Mouse (Mus musculus) G1E (cell line): ENCODE data around the gene Krt33b. TPM values are rescaled to one million over a fixed set of nuclear protein-coding genes. Genes with fewer than 3 reads are reported as not detected.
A peak's percentile ranks its signal among the peaks of the same experiment; 100 is the strongest.

ENCODE experiments used
- ATAC-seq: 2 replicates; pipeline ENCODE4 v1.8.0; 2016; ENCODE audit warnings: mild to moderate bottlenecking; ENCODE audit not compliant: insufficient number of reproducible peaks, poor library complexity, low FRiP score, severe bottlenecking; ENCODE audit errors: extremely low read depth
- DNase-seq: peaks from one replicate; pipeline ENCODE4 v3.0.0; 2012; ENCODE audit warnings: low spot score
- H3K27me3 ChIP-seq: 2 replicates; pipeline ENCODE4 v1.6.1; 2012; ENCODE audit warnings: mild to moderate bottlenecking, low read length, inconsistent platforms; ENCODE audit not compliant: insufficient read depth
- H3K36me3 ChIP-seq: replicated peaks from 2 replicates; pipeline ENCODE3; 2012; ENCODE audit warnings: mild to moderate bottlenecking, inconsistent platforms
- H3K4me1 ChIP-seq: 2 replicates; pipeline ENCODE4 v1.6.1; 2012; ENCODE audit warnings: low read depth, low read length, inconsistent platforms, mixed read lengths; ENCODE audit not compliant: insufficient read depth
- H3K4me3 ChIP-seq: 2 replicates; pipeline ENCODE4 v1.5.1; 2012; ENCODE audit warnings: low read depth, mild to moderate bottlenecking, inconsistent platforms, low read length, moderate library complexity, mixed read lengths
- H3K9me3 ChIP-seq: replicated peaks from 2 replicates; pipeline ENCODE4 v1.6.1; 2012; ENCODE audit warnings: inconsistent platforms
- CTCF ChIP-seq: IDR thresholded peaks from 2 replicates; pipeline ENCODE4 v1.5.1; 2012; ENCODE audit warnings: low read depth, low read length, inconsistent platforms, mixed read lengths
- GATA1 ChIP-seq: IDR thresholded peaks from 2 replicates; pipeline ENCODE4 v1.6.1; 2012; ENCODE audit warnings: borderline replicate concordance, low read length, inconsistent platforms, mixed read lengths
- GATA2 ChIP-seq: IDR thresholded peaks from 2 replicates; pipeline ENCODE4 v1.6.1; 2012; ENCODE audit warnings: low read depth, low read length, inconsistent platforms, borderline replicate concordance
- POLR2AphosphoS5 ChIP-seq: IDR thresholded peaks from 2 replicates; pipeline ENCODE4 v1.6.1; 2012; ENCODE audit warnings: low read depth, low read length, inconsistent platforms; ENCODE audit not compliant: insufficient replicate concordance
- TAL1 ChIP-seq: conservative IDR thresholded peaks from 2 replicates; pipeline ENCODE4 v1.6.1; 2012; ENCODE audit warnings: low read depth, low read length, inconsistent platforms, mixed read lengths
- polyA plus RNA-seq: library from polyadenylated mRNA; stranded (reverse); fragments of >175 nt; gene quantifications from 2 replicates; pipeline ENCODE4 v1.2.3, GENCODE M21; 2012
- total RNA-seq, 2 experiments: library from RNA; stranded (forward) in 1 of 2; stranded (reverse) in 1 of 2; fragments of 200-1000 nt in 1 of 2; fragments of >200 nt in 1 of 2; fragmentation: Nextera tagmentation in 1 of 2; gene quantifications; 2 replicates each; pipeline ENCODE4 v1.2.3; 2014 to 2017

The Krt33b gene
- total and polyA plus RNA-seq, 3 experiments: not detected

- H3K4me3 ChIP-seq: no peak overlapping the region
- H3K36me3 ChIP-seq: no peaks in the 10 kb centered on the region
- DNase-seq (no peak), ATAC-seq (no peak)
- no peaks in the 10 kb centered on the region for H3K27me3 ChIP-seq
- TF ChIP-seq GATA1 (no peak), GATA2 (no peak), TAL1 (no peak), POLR2AphosphoS5 (no peak)
- peaks cover 57% of the 10 kb centered on the region for H3K9me3 ChIP-seq
- no peaks in the 10 kb centered on the region for H3K4me1 ChIP-seq
Measured at GRCm38 (mm10) chr11:100013691-100014171, 15.9 kb downstream of the Krt33b start.

- TF ChIP-seq POLR2AphosphoS5: no peak
- no peak for TF ChIP-seq GATA1
- TF ChIP-seq TAL1: no peak
- TF ChIP-seq CTCF: no peak
- TF ChIP-seq GATA2: no peak
- ATAC-seq (no peak), DNase-seq (no peak)
- H3K4me1 ChIP-seq: no peaks in the 10 kb centered on the region
- H3K36me3 ChIP-seq: no peaks in the 10 kb centered on the region
- peaks cover 48% of the 10 kb centered on the region for H3K9me3 ChIP-seq
- H3K27me3 ChIP-seq: no peaks in the 10 kb centered on the region
- no peak overlapping the region for H3K4me3 ChIP-seq
Measured at GRCm38 (mm10) chr11:100010682-100011081, 19.0 kb downstream of the Krt33b start.

DNA sequence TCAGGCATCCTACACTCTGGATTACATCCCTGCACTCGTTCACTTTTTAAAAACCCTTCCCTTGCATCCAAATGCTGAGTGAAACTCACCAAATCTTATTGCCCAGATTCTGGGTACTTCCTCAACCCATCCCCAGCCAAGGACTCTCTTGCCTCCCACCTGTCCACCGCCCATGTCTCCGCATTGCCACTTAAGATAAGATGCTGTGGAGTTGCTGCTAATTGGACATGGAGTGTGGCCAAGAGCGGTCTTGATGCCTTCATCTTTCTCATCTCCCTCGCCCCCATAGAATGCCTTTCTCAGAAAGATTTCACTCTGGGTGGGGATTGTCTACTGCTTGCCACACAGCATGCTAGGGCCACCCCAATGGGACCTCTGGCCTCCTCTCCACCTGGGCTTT lies 21.3 kb downstream of the Krt33b start:
- peaks cover 41% of the 10 kb centered on the region for H3K9me3 ChIP-seq
- no peak overlapping the region for H3K4me3 ChIP-seq
- H3K36me3 ChIP-seq: no peaks in the 10 kb centered on the region
- ATAC-seq (no peak), DNase-seq (no peak)
- no peaks in the 10 kb centered on the region for H3K27me3 ChIP-seq
- H3K4me1 ChIP-seq: no peaks in the 10 kb centered on the region
- TF ChIP-seq TAL1 (no peak), GATA1 (no peak), POLR2AphosphoS5 (no peak), GATA2 (no peak), CTCF (no peak)

GRCm38 (mm10) chr11:100006624-100007023 lies 23.0 kb downstream of the Krt33b start:
- Histone ChIP-seq H3K9me3 (peaks cover 36% of the 10 kb centered on the region), H3K27me3 (no peaks in the 10 kb centered on the region), H3K4me1 (no peaks in the 10 kb centered on the region), H3K36me3 (no peaks in the 10 kb centered on the region), H3K4me3 (no peak overlapping the region)
- no peak for DNase-seq
- no peak for TF ChIP-seq CTCF
- no peak for ATAC-seq

DNA sequence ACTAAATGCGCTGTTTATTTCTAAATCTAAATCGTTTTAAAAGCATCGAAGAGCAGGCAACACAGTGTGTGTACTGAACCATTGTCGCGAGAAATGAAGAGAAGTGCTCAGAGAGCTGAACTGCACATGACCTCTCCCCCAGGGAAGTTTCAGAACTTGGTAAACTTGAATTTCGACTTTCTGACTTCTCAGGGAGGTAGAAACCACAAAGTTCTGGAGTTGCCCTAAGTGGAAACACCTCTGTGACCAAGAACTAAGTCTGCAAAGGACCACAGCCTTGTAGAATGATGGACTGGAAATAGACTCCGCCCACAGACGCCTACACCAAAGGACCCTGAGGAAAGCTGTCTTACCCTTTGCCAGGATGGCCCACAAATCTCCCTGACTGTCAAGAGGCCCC lies 23.8 kb downstream of the Krt33b start:
- no peak for ATAC-seq
- Histone ChIP-seq H3K36me3 (no peaks in the 10 kb centered on the region), H3K9me3 (peaks cover 33% of the 10 kb centered on the region), H3K27me3 (no peaks in the 10 kb centered on the region), H3K4me1 (no peaks in the 10 kb centered on the region), H3K4me3 (no peak overlapping the region)
- no peak for TF ChIP-seq TAL1
- no peak for TF ChIP-seq CTCF
- TF ChIP-seq GATA1: no peak
- TF ChIP-seq POLR2AphosphoS5: no peak
- TF ChIP-seq GATA2: no peak
- DNase-seq: no peak

- Histone ChIP-seq H3K4me3 (no peak overlapping the region), H3K36me3 (no peaks in the 10 kb centered on the region), H3K9me3 (peaks cover 27% of the 10 kb centered on the region), H3K27me3 (no peaks in the 10 kb centered on the region), H3K4me1 (no peaks in the 10 kb centered on the region)
- no peak for DNase-seq
- TF ChIP-seq GATA2: no peak
- TF ChIP-seq CTCF: peak; percentile 32; the same call in 1 of the 2 replicates
- no peak for TF ChIP-seq TAL1
- no peak for ATAC-seq
Measured at GRCm38 (mm10) chr11:100004846-100005245, 24.8 kb downstream of the Krt33b start.

DNA sequence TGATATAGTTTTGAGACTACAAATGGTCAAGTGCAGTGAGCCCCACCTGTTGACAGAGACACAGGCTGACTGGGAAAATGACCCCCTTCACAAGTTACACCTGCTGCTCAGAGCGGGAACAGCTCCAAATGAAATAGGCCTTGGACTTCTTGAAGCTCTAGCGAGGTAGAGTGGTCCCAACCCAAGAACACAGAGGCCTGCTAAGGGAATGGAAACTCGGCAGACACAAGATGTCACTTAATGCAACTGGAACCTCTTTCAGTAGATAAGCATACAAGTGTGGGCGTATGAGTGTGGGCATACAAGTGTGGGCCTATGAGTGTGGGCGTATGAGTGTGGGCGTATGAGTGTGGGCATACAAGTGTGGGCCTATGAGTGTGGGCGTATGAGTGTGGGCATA lies 30.6 kb downstream of the Krt33b start:
- TF ChIP-seq TAL1: no peak
- no peak for TF ChIP-seq GATA1
- no peak for TF ChIP-seq CTCF
- no peaks in the 10 kb centered on the region; the same call in 1 of the 2 replicates for H3K27me3 ChIP-seq
- H3K4me1 ChIP-seq: no peaks in the 10 kb centered on the region

More for the DNA sequence above, 30.6 kb downstream of the Krt33b start:
- Histone ChIP-seq H3K4me3 (no peak overlapping the region), H3K9me3 (peaks cover 48% of the 10 kb centered on the region), H3K36me3 (no peaks in the 10 kb centered on the region)
- no peak for ATAC-seq
- no peak for DNase-seq
